Mouse (Mus musculus) CH12.LX (cell line): ENCODE data around the gene Brsk1. TPM values are rescaled to one million over a fixed set of nuclear protein-coding genes. Genes with fewer than 3 reads are reported as not detected.

Source experiments
- DNase-seq: peaks from one replicate; pipeline ENCODE4 v3.0.0-alpha.2; 2013; ENCODE audit errors: extremely low read depth
- H3K27ac ChIP-seq: 2 replicates; pipeline ENCODE4 v1.5.1; 2012; ENCODE audit warnings: low read depth, mild to moderate bottlenecking, control low read depth, moderate library complexity; ENCODE audit not compliant: insufficient read depth
- H3K27me3 ChIP-seq: replicated peaks from 2 replicates; pipeline ENCODE3; 2012; ENCODE audit warnings: inconsistent platforms
- H3K36me3 ChIP-seq, 2 experiments: replicated peaks in 1 of 2; 2 replicates each; pipeline versions ENCODE3 to v1.6.1; 2012; ENCODE audit warnings: inconsistent platforms in 1 of 2, low read length in 1 of 2, mild to moderate bottlenecking in 1 of 2, mixed read lengths in 1 of 2, moderate library complexity in 1 of 2; ENCODE audit not compliant: control insufficient read depth in 1 of 2, insufficient read depth in 1 of 2
- H3K4me1 ChIP-seq, 2 experiments: 2 replicates each; pipeline ENCODE4 v1.6.1; 2012; ENCODE audit warnings: inconsistent platforms in 1 of 2, moderate library complexity in 1 of 2; ENCODE audit not compliant: insufficient read depth in 2 of 2, control insufficient read depth in 1 of 2
- H3K4me2 ChIP-seq: 2 replicates; pipeline ENCODE4 v1.6.1; 2012; ENCODE audit warnings: low read depth, mild to moderate bottlenecking, control low read depth; ENCODE audit not compliant: poor library complexity, insufficient read depth, severe bottlenecking
- H3K4me3 ChIP-seq, 3 experiments: fragments of 150-350 bp in 1 of 3; sonication (generic) in 1 of 3; replicated peaks in 1 of 3; 2 replicates each; pipeline versions ENCODE3 to v1.5.1; 2011 to 2012; ENCODE audit warnings: low read depth in 2 of 3, low read length in 2 of 3, mild to moderate bottlenecking in 2 of 3, moderate library complexity in 2 of 3, control low read depth in 1 of 3, improper control_type of control experiment in 1 of 3, inconsistent platforms in 1 of 3, mixed read lengths in 1 of 3; ENCODE audit not compliant: poor library complexity in 1 of 3
- H3K79me2 ChIP-seq: replicated peaks from 2 replicates; pipeline ENCODE4 v1.6.1; 2012; ENCODE audit warnings: mild to moderate bottlenecking, moderate library complexity; ENCODE audit not compliant: control insufficient read depth, poor library complexity, insufficient read depth, severe bottlenecking; ENCODE audit errors: extremely low read depth
- H3K9ac ChIP-seq: 2 replicates; pipeline ENCODE4 v1.6.1; 2012; ENCODE audit warnings: low read depth, mild to moderate bottlenecking, control low read depth, moderate library complexity; ENCODE audit not compliant: insufficient read depth
- H3K9me3 ChIP-seq: replicated peaks from 2 replicates; pipeline ENCODE3; 2012; ENCODE audit warnings: low read length, inconsistent platforms, mixed read lengths
- CHD1 ChIP-seq: IDR thresholded peaks from 2 replicates; pipeline ENCODE4 v1.6.1; 2012; ENCODE audit warnings: low read depth, low read length, improper control_type of control experiment, inconsistent platforms
- CHD2 ChIP-seq: IDR thresholded peaks from 2 replicates; pipeline ENCODE4 v1.6.1; 2011; ENCODE audit warnings: low read length, improper control_type of control experiment
- CTCF ChIP-seq, 2 experiments: IDR thresholded peaks in 1 of 2; conservative IDR thresholded peaks in 1 of 2; 2 replicates each; pipeline ENCODE4 v1.5.1; 2011 to 2012; ENCODE audit warnings: low read depth in 2 of 2, low read length in 2 of 2, improper control_type of control experiment in 1 of 2, inconsistent platforms in 1 of 2, mild to moderate bottlenecking in 1 of 2, moderate library complexity in 1 of 2
- E2F4 ChIP-seq: IDR thresholded peaks from 2 replicates; pipeline ENCODE4 v1.6.1; 2011; ENCODE audit warnings: low read depth, low read length, improper control_type of control experiment; ENCODE audit not compliant: insufficient replicate concordance
- ELF1 ChIP-seq: IDR thresholded peaks from 2 replicates; pipeline ENCODE4 v1.6.1; 2014; ENCODE audit warnings: low read depth, mild to moderate bottlenecking, inconsistent platforms, low read length, improper control_type of control experiment
- EP300 ChIP-seq: IDR thresholded peaks from 2 replicates; pipeline ENCODE4 v1.6.1; 2011; ENCODE audit warnings: low read length, improper control_type of control experiment
- GABPA ChIP-seq: IDR thresholded peaks from 2 replicates; pipeline ENCODE4 v1.6.1; 2012; ENCODE audit warnings: low read depth, low read length, improper control_type of control experiment, inconsistent platforms; ENCODE audit not compliant: insufficient replicate concordance
- HCFC1 ChIP-seq: IDR thresholded peaks from 2 replicates; pipeline ENCODE4 v1.6.1; 2012; ENCODE audit warnings: low read depth, mild to moderate bottlenecking, inconsistent platforms, low read length, improper control_type of control experiment
- IRF4 ChIP-seq: IDR thresholded peaks from 2 replicates; pipeline ENCODE4 v1.6.1; 2014; ENCODE audit warnings: low read depth, mild to moderate bottlenecking, inconsistent platforms, low read length, improper control_type of control experiment
- JUND ChIP-seq: conservative IDR thresholded peaks from 2 replicates; pipeline ENCODE4 v1.6.1; 2011; ENCODE audit warnings: low read depth, low read length, improper control_type of control experiment
- MAX ChIP-seq: IDR thresholded peaks from 2 replicates; pipeline ENCODE4 v1.6.1; 2011; ENCODE audit warnings: low read length, improper control_type of control experiment
- MAZ ChIP-seq: IDR thresholded peaks from 2 replicates; pipeline ENCODE4 v1.6.1; 2012; ENCODE audit warnings: low read depth, mild to moderate bottlenecking, inconsistent platforms, low read length, improper control_type of control experiment, moderate library complexity
- NRF1 ChIP-seq: IDR thresholded peaks from 2 replicates; pipeline ENCODE4 v1.6.1; 2014; ENCODE audit warnings: low read depth, mild to moderate bottlenecking, inconsistent platforms, low read length, improper control_type of control experiment, moderate library complexity
- POLR2A ChIP-seq: IDR thresholded peaks from 2 replicates; pipeline ENCODE4 v1.6.1; 2011; ENCODE audit warnings: low read depth, mild to moderate bottlenecking, improper control_type of control experiment, low read length
- POLR2AphosphoS2 ChIP-seq: IDR thresholded peaks from 2 replicates; pipeline ENCODE4 v1.6.1; 2011; ENCODE audit warnings: low read depth, low read length, improper control_type of control experiment
- RAD21 ChIP-seq: IDR thresholded peaks from 2 replicates; pipeline ENCODE4 v1.6.1; 2011; ENCODE audit warnings: low read depth, mild to moderate bottlenecking, low read length, improper control_type of control experiment, moderate library complexity
- RCOR1 ChIP-seq: conservative IDR thresholded peaks from 2 replicates; pipeline ENCODE4 v1.6.1; 2012; ENCODE audit warnings: low read depth, mild to moderate bottlenecking, inconsistent platforms, low read length, improper control_type of control experiment
- SIN3A ChIP-seq: IDR thresholded peaks from 2 replicates; pipeline ENCODE4 v1.6.1; 2012; ENCODE audit warnings: low read length, improper control_type of control experiment, inconsistent platforms
- SMC3 ChIP-seq: IDR thresholded peaks from 2 replicates; pipeline ENCODE4 v1.6.1; 2011; ENCODE audit warnings: low read depth, low read length, improper control_type of control experiment
- UBTF ChIP-seq: IDR thresholded peaks from 2 replicates; pipeline ENCODE4 v1.6.1; 2012; ENCODE audit warnings: low read depth, mild to moderate bottlenecking, inconsistent platforms, low read length, improper control_type of control experiment, moderate library complexity
- ZC3H11A ChIP-seq: IDR thresholded peaks from 2 replicates; pipeline ENCODE4 v1.6.1; 2012; ENCODE audit warnings: low read depth, mild to moderate bottlenecking, inconsistent platforms, low read length, improper control_type of control experiment
- ZKSCAN1 ChIP-seq: IDR thresholded peaks from 2 replicates; pipeline ENCODE4 v1.6.1; 2012; ENCODE audit warnings: low read depth, inconsistent platforms, low read length, improper control_type of control experiment, borderline replicate concordance
- ZNF384 ChIP-seq: IDR thresholded peaks from 2 replicates; pipeline ENCODE4 v1.6.1; 2012; ENCODE audit warnings: low read depth, low read length, improper control_type of control experiment, inconsistent platforms
- dilution Hi-C: fragments of 300-500 bp; cut with MboI; formaldehyde crosslinking; loops from 2 replicates; pipeline ENCODE4 v1.14.3; 2020; ENCODE audit warnings: low sequenced_read_pairs; ENCODE audit not compliant: extremely low pct_unique_long_range_greater_than_20kb, extremely low pct_ligation_motif_present
- in situ Hi-C: fragments of 300-500 bp; cut with MboI; formaldehyde crosslinking; loops from 3 replicates; pipeline ENCODE4 v1.14.3; 2019; ENCODE audit warnings: low sequenced_read_pairs, low pct_ligation_motif_present, low pct_unique_long_range_greater_than_20kb, mixed read lengths
- polyA plus RNA-seq: library from polyadenylated mRNA; unstranded; fragments of >175 nt; gene quantifications from 2 replicates; pipeline ENCODE4 v1.2.1, GENCODE M21; 2012; ENCODE audit warnings: low read depth; ENCODE audit not compliant: insufficient read length
- total RNA-seq, 2 experiments: library from RNA; depleted of rRNA; stranded (reverse); fragments of 300-350 nt in 1 of 2; fragments of >200 nt in 1 of 2; gene quantifications; 2 replicates each; pipeline ENCODE4 v1.2.3; 2012 to 2014

Brsk1 gene
- total and polyA plus RNA-seq, 3 experiments, result 0.25 TPM; not detected in 2

DNA sequence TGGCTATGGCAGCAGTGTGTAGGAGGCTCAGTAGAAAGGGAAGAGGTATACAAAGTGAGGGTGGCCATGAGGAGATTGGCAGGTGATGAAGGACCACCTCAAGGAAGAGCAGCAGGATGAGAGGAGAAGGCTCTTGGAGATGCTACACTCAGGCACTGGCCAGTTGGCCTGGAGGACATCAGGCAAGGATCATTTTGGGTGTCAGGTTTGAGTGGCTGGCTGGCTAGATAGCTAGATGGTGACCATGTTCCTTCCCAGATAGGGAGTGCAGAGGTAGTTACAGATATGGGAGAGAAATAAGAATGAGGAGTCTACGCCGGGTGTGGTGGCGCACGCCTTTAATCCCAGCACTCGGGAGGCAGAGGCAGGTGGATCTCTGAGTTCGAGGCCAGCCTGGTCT, 54.5 kb downstream of the Brsk1 start:
- H3K4me1 ChIP-seq, result peaks cover 5 to 18% of the 10 kb centered on the region in 2 experiments; a peak in 3 of 4 replicates
- H3K36me3 ChIP-seq, result peaks cover 34 to 78% of the 10 kb centered on the region in 2 experiments
- in situ Hi-C loops, result loop anchor here (5.0 kb wide), 1 partner anchor 37 kb away; the partner anchor contains the start of genes Il11 and Tmem190
- no peak overlapping the region for H3K4me2 ChIP-seq
- H3K27ac ChIP-seq, result no peak overlapping the region
- H3K9me3 ChIP-seq, result no peaks in the 10 kb centered on the region
- H3K79me2 ChIP-seq, result no peaks in the 10 kb centered on the region
- no peaks in the 10 kb centered on the region for H3K27me3 ChIP-seq
- TF ChIP-seq GABPA, result no peak
- TF ChIP-seq ZC3H11A, result no peak
- no peak for TF ChIP-seq SMC3
- TF ChIP-seq ZKSCAN1, result no peak
- TF ChIP-seq EP300, result no peak
- TF ChIP-seq IRF4, result no peak
- TF ChIP-seq HCFC1, result no peak
- no peak for TF ChIP-seq CHD2
- no peak for TF ChIP-seq JUND
- no peak for TF ChIP-seq UBTF
- TF ChIP-seq RCOR1, result no peak
- no peak for TF ChIP-seq ELF1
- no peak for TF ChIP-seq SIN3A
- no peak for TF ChIP-seq POLR2AphosphoS2
- no peak for TF ChIP-seq CHD1
- TF ChIP-seq ZNF384, result no peak
- TF ChIP-seq MAX, result no peak
- TF ChIP-seq RAD21, result no peak
- TF ChIP-seq CTCF (conservative IDR thresholded peaks at IDR 0.05 in 1 of 2, IDR thresholded peaks at IDR 0.05 in 1 of 2; ENCODE audit: low read depth in 2 of 2, low read length in 2 of 2), result no peak
- no peak for DNase-seq
- no peak overlapping the region for H3K4me3 ChIP-seq
- no peak overlapping the region for H3K9ac ChIP-seq
- dilution Hi-C loops, result no loop called here

DNA sequence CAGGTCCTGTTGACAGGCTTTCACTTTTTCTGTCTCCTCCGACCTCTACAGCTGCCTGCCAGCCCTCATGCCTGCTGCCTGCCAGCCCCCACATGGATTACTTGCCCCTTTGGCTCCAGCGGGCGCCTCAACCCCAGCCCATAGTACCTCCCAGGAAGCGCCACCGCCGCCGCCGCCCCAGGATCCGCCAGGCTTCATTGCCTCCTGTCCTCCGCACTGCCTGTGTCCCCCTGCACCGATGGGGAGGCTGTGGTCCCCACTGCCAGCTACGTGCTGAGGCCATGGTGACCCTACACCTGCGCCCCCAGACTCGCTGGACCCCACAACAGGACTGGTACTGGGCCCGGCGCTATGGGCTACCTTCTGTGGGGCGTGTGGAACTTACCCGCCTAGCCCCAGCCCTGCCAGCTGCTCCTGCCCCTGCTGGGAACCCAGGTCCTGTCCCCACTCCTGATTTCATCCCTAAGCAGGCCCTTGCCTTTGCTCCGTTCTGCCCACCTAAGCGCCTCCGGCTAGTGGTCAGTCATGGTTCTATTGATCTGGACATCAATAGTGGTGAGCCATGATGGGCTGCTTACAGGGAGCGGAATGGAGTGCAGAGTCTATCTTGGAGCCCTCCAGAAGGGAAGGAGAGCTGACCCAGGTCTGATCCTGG, 56.0 kb downstream of the Brsk1 start:
- no peak for DNase-seq
- no peak overlapping the region for H3K4me3 ChIP-seq
- H3K79me2 ChIP-seq, result no peaks in the 10 kb centered on the region
- peaks cover 34 to 86% of the 10 kb centered on the region in 2 experiments for H3K36me3 ChIP-seq
- TF ChIP-seq NRF1 (no peak), MAZ (no peak), CTCF (conservative IDR thresholded peaks at IDR 0.05 in 1 of 2, IDR thresholded peaks at IDR 0.05 in 1 of 2; ENCODE audit: low read depth in 2 of 2, low read length in 2 of 2) (no peak), EP300 (no peak), E2F4 (no peak), CHD2 (no peak), POLR2A (no peak), ZNF384 (no peak)
- peaks cover 3 to 15% of the 10 kb centered on the region in 2 experiments; a peak in 3 of 4 replicates for H3K4me1 ChIP-seq
- H3K27me3 ChIP-seq, result no peaks in the 10 kb centered on the region
- no peak overlapping the region for H3K4me2 ChIP-seq
- dilution Hi-C loops (no loop called here), in situ Hi-C loops (loop anchor here (5.0 kb wide), 1 partner anchor 36 kb away; the partner anchor contains the start of genes Il11 and Tmem190)
- H3K9ac ChIP-seq, result no peak overlapping the region
- H3K9me3 ChIP-seq, result no peaks in the 10 kb centered on the region
- H3K27ac ChIP-seq, result no peak overlapping the region
